Mouse (Mus musculus): Measurements from ENCODE around the gene Ercc1.

The Ercc1 gene

GRCm38 (mm10) chr7:19309278-19309883, 35.2 kb upstream of the Ercc1 start:
- no peak for DNase-seq (ENCODE audit: low read depth, low spot score)

- DNase-seq (ENCODE audit: low read depth, low spot score) = peak; percentile 97
Observed at GRCm38 (mm10) chr7:19309884-19310641, 34.5 kb upstream of the Ercc1 start, which contains the start of gene Fosb. Gene Fosb (minus strand): TSS chr7:19310051.

GRCm38 (mm10) chr7:19311991-19312390, 32.6 kb upstream of the Ercc1 start:
- DNase-seq (ENCODE audit: low read depth, low spot score) = no peak

GRCm38 (mm10) chr7:19314033-19314432, 30.5 kb upstream of the Ercc1 start:
- DNase-seq (ENCODE audit: low read depth, low spot score) = no peak

- no peak for DNase-seq (ENCODE audit: low read depth, low spot score)
Observed at GRCm38 (mm10) chr7:19316451-19317161, 28.0 kb upstream of the Ercc1 start.

- DNase-seq (ENCODE audit: low read depth, low spot score) = no peak
Observed at GRCm38 (mm10) chr7:19318201-19318600, 26.4 kb upstream of the Ercc1 start.

- no peak for DNase-seq (ENCODE audit: low read depth, low spot score)
Observed at GRCm38 (mm10) chr7:19318676-19319075, 25.9 kb upstream of the Ercc1 start.

- DNase-seq (ENCODE audit: low read depth, low spot score) = no peak
Observed at GRCm38 (mm10) chr7:19319458-19319857, 25.1 kb upstream of the Ercc1 start.

GRCm38 (mm10) chr7:19319906-19320305, 24.7 kb upstream of the Ercc1 start:
- DNase-seq (ENCODE audit: low read depth, low spot score) = peak; percentile 95

GRCm38 (mm10) chr7:19320637-19321036, 23.9 kb upstream of the Ercc1 start:
- no peak for DNase-seq (ENCODE audit: low read depth, low spot score)

- DNase-seq (ENCODE audit: low read depth, low spot score) = no peak
Observed at GRCm38 (mm10) chr7:19321464-19321863, 23.1 kb upstream of the Ercc1 start.

GRCm38 (mm10) chr7:19322489-19322888, 22.1 kb upstream of the Ercc1 start:
- DNase-seq (ENCODE audit: low read depth, low spot score) = no peak

GRCm38 (mm10) chr7:19324221-19324620, 20.4 kb upstream of the Ercc1 start:
- no peak for DNase-seq (ENCODE audit: low read depth, low spot score)

- no peak for DNase-seq (ENCODE audit: low read depth, low spot score)
Observed at GRCm38 (mm10) chr7:19325262-19326199, 19.0 kb upstream of the Ercc1 start.

GRCm38 (mm10) chr7:19326359-19326758, 18.2 kb upstream of the Ercc1 start:
- DNase-seq (ENCODE audit: low read depth, low spot score) = peak; percentile 78

- DNase-seq (ENCODE audit: low read depth, low spot score) = peak; percentile 81
Observed at GRCm38 (mm10) chr7:19327128-19327527, 17.4 kb upstream of the Ercc1 start.

- DNase-seq (ENCODE audit: low read depth, low spot score) = no peak
Observed at GRCm38 (mm10) chr7:19327782-19328181, 16.8 kb upstream of the Ercc1 start.

GRCm38 (mm10) chr7:19328425-19328824, 16.2 kb upstream of the Ercc1 start:
- peak; percentile 63 for DNase-seq (ENCODE audit: low read depth, low spot score)

- no peak for DNase-seq (ENCODE audit: low read depth, low spot score)
Observed at GRCm38 (mm10) chr7:19331910-19332309, 12.7 kb upstream of the Ercc1 start.

GRCm38 (mm10) chr7:19332709-19333352, 11.7 kb upstream of the Ercc1 start:
- no peak for DNase-seq (ENCODE audit: low read depth, low spot score)

- DNase-seq (ENCODE audit: low read depth, low spot score) = peak; percentile 60
Observed at GRCm38 (mm10) chr7:19335583-19335982, 9.0 kb upstream of the Ercc1 start.
